Mouse (Mus musculus) cerebellum, adult 2 months (tissue): ENCODE measurements around the gene Zbtb46.

ENCODE experiments used
- CTCF ChIP-seq: fragments of 200-500 bp; IDR thresholded peaks from 2 replicates; pipeline ENCODE4 v1.5.1; 2011; ENCODE audit warnings: low read depth, mild to moderate bottlenecking, control low read depth, low read length, moderate library complexity, borderline replicate concordance; ENCODE audit not compliant: insufficient read depth
- POLR2A ChIP-seq: fragments of 200-500 bp; IDR thresholded peaks from 2 replicates; pipeline ENCODE4 v1.6.1; 2011; ENCODE audit warnings: low read length, control low read depth, borderline replicate concordance; ENCODE audit not compliant: insufficient read depth

DNA sequence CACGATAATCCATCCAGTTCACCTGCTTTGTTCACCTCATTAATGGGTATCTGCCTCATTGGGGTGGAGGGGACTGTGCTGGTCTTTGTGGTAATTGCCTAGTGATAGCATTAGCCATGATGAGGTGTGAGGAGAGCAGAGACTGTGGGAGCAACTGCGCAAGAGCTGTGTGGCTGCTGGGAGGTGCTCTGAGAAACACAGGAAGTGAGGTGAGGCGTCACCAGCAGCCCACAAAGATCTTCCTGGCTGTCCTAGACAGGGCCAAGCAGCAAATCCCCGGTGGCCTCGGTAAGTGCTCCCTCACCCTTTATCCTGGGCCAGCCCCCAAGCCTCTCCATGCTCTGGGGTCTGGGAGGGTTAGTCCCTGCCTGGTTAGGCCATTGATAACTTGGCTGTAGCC is 78.1 kb downstream of the Zbtb46 start:
- TF ChIP-seq POLR2A (no peak), CTCF (no peak)
